Mouse (Mus musculus) embryonic fibroblast, embryonic 13.5 days (primary cell): Measurements from ENCODE around the gene Prr14. TPM values are rescaled to one million over a fixed set of nuclear protein-coding genes. Genes with fewer than 3 reads are reported as not detected.
"Not testable (repeated sequence)": the region's sequence is repeated elsewhere in the genome, so short reads cannot be mapped to it uniquely, and the experiment has no call there.

ENCODE experiments used
- H3K27ac ChIP-seq: 2 replicates; pipeline ENCODE4 v1.5.1; 2012; ENCODE audit warnings: low read length, control low read depth, inconsistent platforms; ENCODE audit not compliant: insufficient read depth
- H3K4me1 ChIP-seq: 2 replicates; pipeline ENCODE4 v1.6.1; 2011; ENCODE audit warnings: low read length; ENCODE audit not compliant: control insufficient read depth, insufficient read depth
- H3K4me3 ChIP-seq: 2 replicates; pipeline ENCODE4 v1.5.1; 2011; ENCODE audit warnings: mild to moderate bottlenecking, control low read depth, low read length; ENCODE audit not compliant: insufficient read depth
- CTCF ChIP-seq: IDR thresholded peaks from 2 replicates; pipeline ENCODE4 v1.5.1; 2011; ENCODE audit warnings: mild to moderate bottlenecking, control low read depth, low read length, moderate library complexity, borderline replicate concordance; ENCODE audit not compliant: insufficient read depth
- POLR2A ChIP-seq: IDR thresholded peaks from 2 replicates; pipeline ENCODE4 v1.6.1; 2011; ENCODE audit warnings: low read depth, mild to moderate bottlenecking, control low read depth, low read length, moderate library complexity
- polyA plus RNA-seq: library from polyadenylated mRNA; stranded (reverse); fragments of >200 nt; gene quantifications from 2 replicates; pipeline ENCODE4 v1.2.4, GENCODE M21; 2011; ENCODE audit warnings: low read depth; ENCODE audit not compliant: missing spikeins, insufficient read length

Prr14 gene
- polyA plus RNA-seq, 1 experiment, result 73.6 TPM

DNA sequence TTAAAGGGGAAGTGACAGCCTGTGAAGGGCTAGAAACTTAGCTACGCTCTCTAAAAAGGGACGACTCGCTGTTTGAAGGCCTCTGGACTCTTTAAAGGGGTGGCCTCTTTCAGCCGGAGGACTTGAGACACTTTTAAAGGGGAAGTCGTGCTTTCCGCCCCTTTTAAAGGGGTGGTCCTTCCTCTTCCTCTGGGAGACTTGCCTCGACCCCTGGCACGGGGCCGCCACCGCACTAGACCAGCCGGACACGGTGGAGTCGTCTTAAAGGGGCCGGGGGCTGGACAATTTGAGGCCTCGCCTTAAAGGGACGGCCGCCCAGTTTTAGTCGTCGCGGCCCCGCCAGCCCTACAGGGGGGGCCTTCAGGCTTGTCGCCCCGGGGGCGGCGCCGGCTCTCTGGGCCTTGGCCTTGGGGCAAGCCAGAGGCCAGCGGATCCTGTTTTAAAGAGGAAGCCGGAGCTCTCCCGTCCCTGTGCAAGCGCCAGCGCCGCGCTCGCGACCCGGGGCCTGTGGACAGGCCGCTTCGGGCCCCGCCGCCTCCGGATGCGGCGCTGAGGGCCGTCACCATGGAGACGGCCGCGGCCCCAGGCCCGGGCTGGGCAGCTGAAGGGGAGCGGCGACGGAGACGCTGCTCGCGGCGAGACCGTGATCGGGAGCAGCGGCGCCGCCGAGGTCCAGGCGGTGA, 19.4 kb downstream of the Prr14 start, which contains the start of gene Fbrs:
Fbrs (plus strand) TSS at position 565 of the 683 bp plus-strand sequence.
- H3K4me1 ChIP-seq, result peaks cover 9% of the 10 kb centered on the region
- peak within 1 kb of the TSS; percentile 93 for H3K27ac ChIP-seq
- TF ChIP-seq CTCF, result no peak
- TF ChIP-seq POLR2A, result peak; percentile 65; the same call in 1 of the 2 replicates
- peak within 1 kb of the TSS; percentile 54 for H3K4me3 ChIP-seq

DNA sequence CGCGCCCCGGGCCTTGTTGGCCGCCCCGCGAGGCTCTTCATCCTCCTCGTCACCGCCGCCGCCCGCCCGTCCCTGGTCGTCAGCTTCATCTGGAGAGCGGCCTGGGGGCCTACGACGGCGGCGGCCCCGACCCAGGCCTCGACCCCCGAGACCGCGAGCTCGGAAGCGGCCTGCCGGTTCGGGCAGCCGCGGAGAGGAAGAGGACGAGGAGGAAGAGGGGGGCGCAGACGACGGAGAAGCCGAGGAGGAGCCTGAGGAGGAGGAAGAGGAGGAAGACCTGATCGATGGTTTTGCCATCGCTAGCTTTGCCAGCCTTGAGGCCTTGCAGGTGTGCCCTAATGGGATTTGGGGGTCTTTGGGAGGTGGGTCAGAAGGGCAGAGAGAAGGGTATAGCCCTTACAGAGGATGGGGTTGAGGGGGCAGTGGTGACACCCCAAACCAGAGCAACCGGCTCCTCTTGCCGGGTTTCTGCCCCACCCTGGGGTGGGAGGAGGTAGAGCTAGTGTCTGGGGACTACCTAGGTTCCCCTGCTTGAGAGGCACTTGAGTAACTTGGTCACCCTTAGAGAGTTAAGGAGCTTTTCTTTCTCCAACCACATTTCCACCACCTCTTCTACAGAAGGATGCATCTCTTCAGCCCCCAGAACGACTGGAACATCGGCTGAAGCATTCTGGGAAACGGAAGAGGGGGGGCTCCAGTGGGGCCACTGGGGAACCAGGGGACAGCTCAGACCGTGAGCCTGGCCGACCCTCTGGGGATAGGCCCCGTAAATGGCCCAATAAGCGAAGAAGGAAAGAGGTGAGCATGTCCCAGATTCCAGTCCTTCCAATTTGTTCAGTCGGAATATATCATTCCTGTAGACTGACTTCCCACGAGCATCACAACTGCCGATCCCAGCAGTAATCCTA, 20.2 kb downstream of the Prr14 start:
- peak overlapping the region; percentile 93 for H3K27ac ChIP-seq
- peak overlapping the region; percentile 54 for H3K4me3 ChIP-seq
- H3K4me1 ChIP-seq, result peaks cover 9% of the 10 kb centered on the region
- TF ChIP-seq CTCF (no peak), POLR2A (no peak)

DNA sequence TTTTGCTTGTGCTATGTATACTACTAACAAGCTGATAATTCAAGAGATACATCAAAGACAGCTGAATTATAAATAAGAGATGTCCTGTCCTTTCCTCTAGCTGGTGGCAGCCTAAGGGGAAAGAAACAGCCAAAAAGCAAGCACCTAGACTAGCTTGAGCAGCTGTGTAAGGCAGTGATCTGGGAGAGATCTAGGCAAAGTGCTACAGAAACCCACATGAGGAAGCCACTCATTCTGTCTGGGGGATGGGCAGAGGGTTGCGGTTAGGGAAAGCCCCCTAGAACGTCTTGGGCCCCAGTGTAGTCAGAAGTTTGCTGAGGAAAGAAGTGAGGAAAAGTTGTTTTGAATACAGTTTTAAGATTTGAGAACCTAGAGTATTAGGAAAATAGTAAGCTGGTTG, 20.9 kb downstream of the Prr14 start:
- H3K4me1 ChIP-seq, result peaks cover 9% of the 10 kb centered on the region

DNA sequence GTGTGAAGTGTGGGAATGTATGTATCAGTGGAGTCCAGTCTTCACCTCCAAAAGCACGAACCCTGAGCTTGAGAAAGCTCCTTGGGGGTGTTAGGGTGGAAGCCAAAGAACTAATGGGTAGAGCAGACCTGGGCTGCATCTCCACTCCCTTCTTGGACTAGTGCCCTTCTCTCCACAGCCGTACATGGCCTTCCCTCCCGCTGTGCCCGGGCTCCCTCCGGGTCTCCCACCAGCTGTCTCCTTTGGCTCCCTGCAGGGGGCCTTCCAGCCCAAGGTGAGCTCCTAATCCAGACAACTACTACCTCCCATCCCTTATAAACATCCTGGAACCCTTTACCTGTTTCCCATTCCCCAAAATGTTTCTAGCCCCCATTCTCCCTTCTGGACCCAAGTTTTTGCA, 26.0 kb downstream of the Prr14 start:
- no peak overlapping the region for H3K27ac ChIP-seq
- H3K4me3 ChIP-seq, result no peak overlapping the region
- TF ChIP-seq POLR2A (no peak), CTCF (no peak)
- H3K4me1 ChIP-seq, result peaks cover 5% of the 10 kb centered on the region; the same call in 1 of the 2 replicates

More for the DNA sequence above, 20.9 kb downstream of the Prr14 start:
- Histone ChIP-seq H3K4me3 (peak overlapping the region; percentile 54), H3K27ac (no peak overlapping the region)
- TF ChIP-seq CTCF, result no peak
- no peak for TF ChIP-seq POLR2A

DNA sequence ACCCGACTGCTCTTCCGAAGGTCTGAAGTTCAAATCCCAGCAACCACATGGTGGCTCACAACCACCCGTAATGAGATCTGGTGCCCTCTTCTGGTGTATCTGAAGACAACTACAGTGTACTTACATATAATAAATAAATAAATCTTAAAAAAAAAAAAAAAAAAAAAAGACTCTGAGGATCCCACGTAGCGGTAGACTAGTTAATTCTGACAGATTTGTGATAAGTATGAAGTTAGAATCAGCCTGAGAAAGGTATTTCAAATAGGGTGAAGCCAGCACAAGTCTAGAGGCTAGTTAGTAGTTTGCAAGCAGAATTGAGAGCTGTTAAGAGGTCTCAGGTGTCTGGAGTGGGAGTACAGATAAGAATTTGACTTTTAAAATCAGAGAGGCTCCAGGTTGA, 29.0 kb downstream of the Prr14 start:
- not testable (repeated sequence) for H3K4me3 ChIP-seq, H3K4me1 ChIP-seq, H3K27ac ChIP-seq

DNA sequence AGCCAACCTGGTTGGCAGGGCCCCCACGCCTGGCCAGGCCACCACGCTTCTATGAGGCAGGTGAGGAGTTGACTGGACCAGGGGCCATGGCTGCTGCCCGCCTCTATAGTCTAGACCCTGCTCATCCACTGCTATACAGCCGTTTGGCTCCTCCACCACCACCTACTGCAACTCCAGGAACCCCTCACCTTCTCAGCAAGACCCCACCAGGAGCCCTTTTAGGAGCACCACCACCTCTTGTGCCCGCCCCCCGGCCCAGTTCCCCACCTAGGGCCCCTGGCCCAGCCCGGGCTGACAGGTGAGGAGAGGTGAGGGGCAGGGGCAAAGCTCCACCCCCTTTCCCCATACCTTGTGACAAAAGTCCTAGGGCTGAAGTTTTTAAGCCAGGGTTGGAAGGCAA, 30.6 kb downstream of the Prr14 start:
- H3K4me1 ChIP-seq, result no peaks in the 10 kb centered on the region
- TF ChIP-seq POLR2A (no peak), CTCF (no peak)
- no peak overlapping the region for H3K27ac ChIP-seq
- H3K4me3 ChIP-seq, result no peak overlapping the region

DNA sequence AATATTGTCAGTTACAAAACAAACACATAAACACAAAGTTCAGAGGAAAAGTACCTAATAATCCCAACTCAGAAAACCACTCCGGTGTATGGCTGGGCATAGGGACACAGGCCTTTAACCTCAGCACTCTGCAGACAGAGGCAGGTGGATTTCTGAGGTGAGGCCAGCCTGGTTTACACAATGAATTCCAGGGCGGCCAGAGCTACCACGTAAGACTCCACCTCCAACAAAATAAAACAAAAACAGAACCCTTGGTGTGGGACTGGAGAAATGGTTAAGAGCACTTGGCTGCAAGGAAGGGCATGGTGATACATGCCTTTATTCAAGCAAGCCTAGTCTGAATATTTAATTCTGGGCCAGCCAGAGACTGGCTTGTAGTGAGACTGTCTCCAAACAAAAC, 32.4 kb downstream of the Prr14 start:
- no peak for TF ChIP-seq POLR2A
- TF ChIP-seq CTCF, result no peak
- H3K4me1 ChIP-seq, result no peaks in the 10 kb centered on the region
- H3K4me3 ChIP-seq, result no peak overlapping the region
- no peak overlapping the region for H3K27ac ChIP-seq

DNA sequence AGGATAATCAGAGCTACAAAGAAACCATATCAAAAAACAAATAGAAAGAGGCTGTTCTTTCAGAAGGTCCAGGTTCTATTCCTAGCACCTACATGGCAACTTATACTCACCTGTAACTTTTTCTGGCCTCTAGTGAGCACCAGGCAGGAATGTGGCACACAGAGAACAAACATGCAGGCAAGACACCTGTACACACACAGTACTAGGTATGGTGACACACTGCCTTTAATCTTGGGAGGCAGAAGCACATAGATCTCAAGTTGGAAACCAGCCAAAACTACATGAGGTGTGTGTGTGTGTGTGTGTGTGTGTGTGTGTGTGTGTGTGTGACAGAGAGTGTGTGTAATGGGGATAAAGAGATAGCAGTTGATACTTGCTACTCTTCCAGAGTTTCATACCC, 35.2 kb downstream of the Prr14 start:
- Histone ChIP-seq H3K4me1 (no peaks in the 10 kb centered on the region), H3K4me3 (no peak overlapping the region), H3K27ac (no peak overlapping the region)
- no peak for TF ChIP-seq CTCF
- no peak for TF ChIP-seq POLR2A

DNA sequence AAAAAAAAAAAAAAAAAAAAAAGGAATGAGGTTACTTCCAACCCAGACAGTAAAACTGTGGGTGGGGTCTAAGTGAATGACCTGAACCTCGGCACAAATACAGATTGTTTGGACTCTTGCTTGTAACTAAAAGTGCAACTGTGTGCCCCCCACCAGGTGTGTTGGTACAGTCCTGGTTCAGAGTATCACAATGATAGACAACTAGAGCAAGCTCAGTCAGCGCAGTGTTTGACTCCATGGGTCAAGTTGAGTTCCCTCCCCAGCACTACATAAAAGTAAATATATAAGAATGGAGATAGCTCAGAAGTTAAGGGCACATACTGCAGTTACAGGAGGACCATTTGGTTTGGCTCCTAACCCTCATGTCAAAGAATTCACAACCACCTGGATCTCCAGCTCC, 38.0 kb downstream of the Prr14 start:
- no peak overlapping the region for H3K4me3 ChIP-seq
- no peak overlapping the region for H3K27ac ChIP-seq
- TF ChIP-seq CTCF (no peak), POLR2A (no peak)
- no peaks in the 10 kb centered on the region for H3K4me1 ChIP-seq

DNA sequence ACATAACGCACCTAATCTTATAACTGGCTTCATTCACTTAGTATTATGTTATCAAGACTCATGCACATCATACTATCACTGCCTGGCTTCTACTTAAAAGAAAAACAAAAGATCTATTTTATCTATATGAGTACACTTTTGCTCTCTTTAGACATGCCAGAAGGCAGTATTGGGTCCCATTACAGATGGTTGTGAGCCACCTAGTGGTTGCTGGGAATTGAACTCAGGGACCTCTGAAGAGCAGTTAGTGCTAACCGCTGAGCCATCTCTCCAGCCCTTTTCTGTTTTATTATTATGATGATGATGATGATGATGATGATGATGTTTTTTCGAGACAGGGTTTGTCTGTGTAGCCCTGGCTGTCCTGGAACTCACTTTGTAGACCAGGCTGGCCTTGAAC, 39.0 kb downstream of the Prr14 start:
- Histone ChIP-seq H3K4me1 (no peaks in the 10 kb centered on the region), H3K27ac (no peak overlapping the region), H3K4me3 (no peak overlapping the region)
- no peak for TF ChIP-seq CTCF
- TF ChIP-seq POLR2A, result no peak
